Mouse (Mus musculus): ENCODE results near the gene Ftl1. TPM values are rescaled to one million over a fixed set of nuclear protein-coding genes. Genes with fewer than 3 reads are reported as not detected.
"Not testable (repeated sequence)": the region's sequence is repeated elsewhere in the genome, so short reads cannot be mapped to it uniquely, and the experiment has no call there.

The Ftl1 gene
- polyA plus RNA-seq, 1 experiment, result 3,506 TPM

GRCm38 (mm10) chr7:45489578-45489977, 29.9 kb upstream of the Ftl1 start:
- no peak for TF ChIP-seq CTCF (IDR thresholded peaks at IDR 0.05; ENCODE audit: borderline replicate concordance, insufficient read depth, low read length)
- no peak for TF ChIP-seq POLR2A (IDR thresholded peaks at IDR 0.05; ENCODE audit: low read depth, low read length)
- Histone ChIP-seq H3K4me1 (ENCODE audit: control insufficient read depth, insufficient read depth, low read length) (peaks cover 5% of the 10 kb centered on the region; the same call in 1 of the 2 replicates), H3K27ac (ENCODE audit: insufficient read depth, low read length) (no peak overlapping the region), H3K4me3 (ENCODE audit: insufficient read depth, low read length) (no peak overlapping the region)

GRCm38 (mm10) chr7:45488293-45489204, 28.9 kb upstream of the Ftl1 start, which contains the start of gene Dhdh:
Dhdh (minus strand) TSS chr7:45488805.
- no peak for TF ChIP-seq CTCF (IDR thresholded peaks at IDR 0.05; ENCODE audit: borderline replicate concordance, insufficient read depth, low read length)
- peak; percentile 51; the same call in 1 of the 2 replicates for TF ChIP-seq POLR2A (IDR thresholded peaks at IDR 0.05; ENCODE audit: low read depth, low read length)
- H3K4me3 ChIP-seq (ENCODE audit: insufficient read depth, low read length), result 0 out of 2 replicates have a peak within 1 kb of the TSS, but pooled peaks have one; percentile 3
- no peak within 1 kb of the TSS for H3K27ac ChIP-seq (ENCODE audit: insufficient read depth, low read length)
- peaks cover 5% of the 10 kb centered on the region; the same call in 1 of the 2 replicates for H3K4me1 ChIP-seq (ENCODE audit: control insufficient read depth, insufficient read depth, low read length)

GRCm38 (mm10) chr7:45487861-45488292, 28.2 kb upstream of the Ftl1 start:
- Histone ChIP-seq H3K4me3 (ENCODE audit: insufficient read depth, low read length) (no peak overlapping the region), H3K4me1 (ENCODE audit: control insufficient read depth, insufficient read depth, low read length) (peaks cover 5% of the 10 kb centered on the region; the same call in 1 of the 2 replicates), H3K27ac (ENCODE audit: insufficient read depth, low read length) (no peak overlapping the region)
- TF ChIP-seq POLR2A (IDR thresholded peaks at IDR 0.05; ENCODE audit: low read depth, low read length), result no peak
- TF ChIP-seq CTCF (IDR thresholded peaks at IDR 0.05; ENCODE audit: borderline replicate concordance, insufficient read depth, low read length), result no peak

DNA sequence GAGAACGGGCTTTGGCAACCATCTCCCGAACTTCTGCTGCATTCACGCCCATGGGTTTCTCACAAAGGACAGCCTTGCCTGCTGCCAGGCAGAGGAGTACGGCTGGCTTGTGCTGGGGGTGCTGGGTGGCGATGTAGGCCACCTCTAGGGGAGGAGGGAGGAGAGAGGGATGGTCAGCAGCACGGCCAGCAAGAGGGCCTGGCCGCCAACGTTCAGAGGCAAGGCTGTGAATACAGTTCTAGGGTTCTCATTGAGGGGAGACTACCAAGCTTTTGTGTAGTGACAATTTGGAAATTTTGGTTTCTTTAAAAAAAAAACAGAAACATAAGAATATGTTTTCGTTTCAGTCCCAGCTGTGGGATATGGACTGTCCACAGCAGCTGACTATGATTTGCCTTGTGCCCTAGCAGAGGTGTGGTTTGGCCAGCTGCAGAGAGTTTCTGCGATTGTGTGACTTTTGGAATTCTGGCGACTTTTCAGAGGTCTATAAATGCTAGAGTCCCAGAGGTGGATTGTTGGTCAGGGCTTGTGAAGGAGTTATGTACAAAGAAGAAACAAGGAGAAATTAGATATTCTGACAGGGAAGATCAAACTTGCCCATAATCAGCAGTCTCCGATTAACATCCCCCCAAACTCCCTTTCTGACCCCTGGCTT, 27.2 kb upstream of the Ftl1 start, which contains the start of gene Gm45808:
Gene Gm45808 (minus strand): TSS at position 51 of the 655 bp plus-strand sequence.
- Histone ChIP-seq H3K4me1 (ENCODE audit: control insufficient read depth, insufficient read depth, low read length) (peaks cover 5% of the 10 kb centered on the region; the same call in 1 of the 2 replicates), H3K4me3 (ENCODE audit: insufficient read depth, low read length) (no peak within 1 kb of the TSS), H3K27ac (ENCODE audit: insufficient read depth, low read length) (no peak within 1 kb of the TSS)
- TF ChIP-seq POLR2A (IDR thresholded peaks at IDR 0.05; ENCODE audit: low read depth, low read length) (no peak), CTCF (IDR thresholded peaks at IDR 0.05; ENCODE audit: borderline replicate concordance, insufficient read depth, low read length) (no peak)

GRCm38 (mm10) chr7:45486158-45486557, 26.5 kb upstream of the Ftl1 start:
- no peak overlapping the region for H3K4me3 ChIP-seq (ENCODE audit: insufficient read depth, low read length)
- TF ChIP-seq POLR2A (IDR thresholded peaks at IDR 0.05; ENCODE audit: low read depth, low read length), result no peak
- H3K27ac ChIP-seq (ENCODE audit: insufficient read depth, low read length), result no peak overlapping the region
- H3K4me1 ChIP-seq (ENCODE audit: control insufficient read depth, insufficient read depth, low read length), result peaks cover 3% of the 10 kb centered on the region; the same call in 1 of the 2 replicates

GRCm38 (mm10) chr7:45484985-45485384, 25.3 kb upstream of the Ftl1 start:
- not testable (repeated sequence) for H3K27ac ChIP-seq (ENCODE audit: insufficient read depth, low read length); H3K4me1 ChIP-seq (ENCODE audit: control insufficient read depth, insufficient read depth, low read length); H3K4me3 ChIP-seq (ENCODE audit: insufficient read depth, low read length)

DNA sequence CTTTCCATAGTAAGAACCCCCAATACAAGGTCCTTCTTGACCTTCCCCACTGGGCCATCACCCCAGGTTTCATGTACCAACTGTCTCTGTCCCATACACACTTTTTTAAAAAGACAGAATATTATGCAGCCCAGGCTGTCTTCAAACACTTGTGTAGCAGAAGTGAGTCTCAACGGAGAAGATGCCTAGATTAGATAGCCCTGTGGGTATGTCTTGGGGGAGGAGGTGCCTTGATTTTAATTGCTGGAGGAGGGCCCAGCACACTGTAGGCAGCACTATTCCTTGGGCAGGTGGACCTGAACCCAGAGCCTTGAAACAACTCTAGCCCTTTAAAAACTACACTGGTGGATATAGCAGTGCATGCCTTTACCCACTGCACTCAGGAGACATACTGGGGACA, 22.5 kb upstream of the Ftl1 start:
- no peak overlapping the region for H3K4me3 ChIP-seq (ENCODE audit: insufficient read depth, low read length)
- no peak overlapping the region for H3K27ac ChIP-seq (ENCODE audit: insufficient read depth, low read length)
- H3K4me1 ChIP-seq (ENCODE audit: control insufficient read depth, insufficient read depth, low read length), result no peaks in the 10 kb centered on the region
- TF ChIP-seq CTCF (IDR thresholded peaks at IDR 0.05; ENCODE audit: borderline replicate concordance, insufficient read depth, low read length) (no peak), POLR2A (IDR thresholded peaks at IDR 0.05; ENCODE audit: low read depth, low read length) (no peak)

GRCm38 (mm10) chr7:45481374-45481927, 21.8 kb upstream of the Ftl1 start, which contains the start of gene Tulp2:
Tulp2 (plus strand) TSS chr7:45481877.
- no peaks in the 10 kb centered on the region for H3K4me1 ChIP-seq (ENCODE audit: control insufficient read depth, insufficient read depth, low read length)
- no peak within 1 kb of the TSS for H3K4me3 ChIP-seq (ENCODE audit: insufficient read depth, low read length)
- no peak within 1 kb of the TSS for H3K27ac ChIP-seq (ENCODE audit: insufficient read depth, low read length)
- TF ChIP-seq CTCF (IDR thresholded peaks at IDR 0.05; ENCODE audit: borderline replicate concordance, insufficient read depth, low read length) (no peak), POLR2A (IDR thresholded peaks at IDR 0.05; ENCODE audit: low read depth, low read length) (no peak)

DNA sequence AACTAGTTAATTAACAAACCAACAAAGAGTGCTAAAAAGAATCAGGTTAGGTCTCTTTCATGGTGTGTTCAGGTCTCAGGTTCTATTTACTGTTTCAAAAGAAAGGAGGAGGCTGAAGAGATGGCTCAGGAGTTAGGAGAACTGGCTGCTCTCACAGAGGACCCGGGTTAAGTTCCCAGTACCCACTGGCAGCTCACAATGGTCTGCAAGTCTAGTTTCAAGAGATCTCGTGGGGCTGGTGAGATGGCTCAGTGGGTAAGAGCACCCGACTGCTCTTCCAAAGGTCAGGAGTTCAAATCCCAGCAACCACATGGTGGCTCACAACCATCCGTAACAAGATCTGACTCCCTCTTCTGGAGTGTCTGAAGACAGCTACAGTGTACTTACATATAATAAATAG, 20.6 kb upstream of the Ftl1 start:
- H3K4me3 ChIP-seq (ENCODE audit: insufficient read depth, low read length); H3K4me1 ChIP-seq (ENCODE audit: control insufficient read depth, insufficient read depth, low read length); H3K27ac ChIP-seq (ENCODE audit: insufficient read depth, low read length): not testable (repeated sequence)

DNA sequence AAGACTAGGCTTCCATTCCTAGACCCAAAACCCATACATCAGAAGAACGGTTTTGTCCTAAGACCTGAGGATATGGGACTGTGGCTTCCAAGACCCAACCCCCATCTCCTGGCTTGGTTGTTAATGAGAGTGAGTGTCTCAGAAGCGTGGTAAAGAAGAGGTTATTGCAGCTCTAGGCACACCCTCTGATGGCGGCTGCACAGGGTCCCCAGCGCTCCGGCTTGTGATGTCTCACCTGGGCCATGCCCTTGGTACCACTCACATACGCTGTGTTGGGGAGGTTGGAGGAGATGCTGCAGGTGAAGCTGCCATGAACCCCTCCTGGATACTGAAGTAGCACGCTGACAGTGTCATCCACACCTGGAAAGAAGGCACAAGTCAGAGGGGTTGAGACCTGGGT, 19.1 kb upstream of the Ftl1 start:
- Histone ChIP-seq H3K4me3 (ENCODE audit: insufficient read depth, low read length) (no peak overlapping the region), H3K27ac (ENCODE audit: insufficient read depth, low read length) (no peak overlapping the region), H3K4me1 (ENCODE audit: control insufficient read depth, insufficient read depth, low read length) (no peaks in the 10 kb centered on the region)
- TF ChIP-seq CTCF (IDR thresholded peaks at IDR 0.05; ENCODE audit: borderline replicate concordance, insufficient read depth, low read length) (no peak), POLR2A (IDR thresholded peaks at IDR 0.05; ENCODE audit: low read depth, low read length) (no peak)
